Mouse (Mus musculus): Measurements from ENCODE around the gene Aldoc.

Gene Aldoc

GRCm38 (mm10) chr11:78347070-78347754 lies 24.4 kb downstream of the Aldoc start:
- no peak for TF ChIP-seq GATA4 (IDR thresholded peaks at IDR 0.05; ENCODE audit: insufficient replicate concordance, low read length)

DNA sequence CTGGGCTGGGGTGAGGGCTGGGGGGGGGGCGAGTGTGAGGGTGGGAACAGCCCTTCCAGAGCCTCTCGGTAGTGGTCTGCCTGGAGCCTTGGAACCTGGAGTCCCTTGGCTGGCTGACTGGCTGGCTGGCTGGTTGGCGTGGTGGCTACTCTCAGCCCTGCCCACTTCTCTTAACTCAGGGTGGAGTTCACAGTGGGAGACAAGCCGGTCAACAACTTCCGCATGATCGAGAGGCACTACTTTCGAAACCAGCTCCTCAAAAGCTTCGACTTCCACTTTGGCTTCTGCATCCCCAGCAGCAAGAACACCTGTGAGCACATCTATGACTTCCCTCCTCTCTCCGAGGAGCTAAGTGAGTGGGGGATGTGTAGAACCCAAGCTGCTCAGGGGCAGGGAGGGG lies 25.1 kb downstream of the Aldoc start:
- TF ChIP-seq GATA4 (IDR thresholded peaks at IDR 0.05; ENCODE audit: insufficient replicate concordance, low read length) = no peak

GRCm38 (mm10) chr11:78348474-78348873 lies 25.7 kb downstream of the Aldoc start:
- no peak for TF ChIP-seq GATA4 (IDR thresholded peaks at IDR 0.05; ENCODE audit: insufficient replicate concordance, low read length)

GRCm38 (mm10) chr11:78349441-78350358 lies 26.9 kb downstream of the Aldoc start:
- no peak for TF ChIP-seq GATA4 (IDR thresholded peaks at IDR 0.05; ENCODE audit: insufficient replicate concordance, low read length)

DNA sequence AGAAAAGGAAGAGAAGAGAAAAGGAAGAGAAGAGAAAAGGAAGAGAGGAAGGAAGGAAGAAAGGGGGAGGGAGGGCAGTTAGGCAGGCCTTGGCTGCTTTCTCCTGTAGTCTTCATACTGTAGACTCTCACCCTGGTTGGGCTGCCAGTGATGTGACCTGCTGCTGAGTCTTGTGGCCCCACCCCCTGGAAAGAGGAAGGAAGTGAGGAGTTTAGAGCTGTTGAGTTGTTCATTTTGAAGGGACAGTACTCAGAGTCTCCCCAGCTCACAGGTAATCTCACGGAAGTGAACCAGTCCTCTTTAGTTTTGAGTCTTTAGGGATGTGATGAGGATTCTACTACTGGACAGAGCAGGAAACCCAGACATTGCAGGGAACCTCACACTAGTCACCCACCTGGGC lies 30.3 kb downstream of the Aldoc start:
- TF ChIP-seq GATA4 (IDR thresholded peaks at IDR 0.05; ENCODE audit: insufficient replicate concordance, low read length) = no peak

DNA sequence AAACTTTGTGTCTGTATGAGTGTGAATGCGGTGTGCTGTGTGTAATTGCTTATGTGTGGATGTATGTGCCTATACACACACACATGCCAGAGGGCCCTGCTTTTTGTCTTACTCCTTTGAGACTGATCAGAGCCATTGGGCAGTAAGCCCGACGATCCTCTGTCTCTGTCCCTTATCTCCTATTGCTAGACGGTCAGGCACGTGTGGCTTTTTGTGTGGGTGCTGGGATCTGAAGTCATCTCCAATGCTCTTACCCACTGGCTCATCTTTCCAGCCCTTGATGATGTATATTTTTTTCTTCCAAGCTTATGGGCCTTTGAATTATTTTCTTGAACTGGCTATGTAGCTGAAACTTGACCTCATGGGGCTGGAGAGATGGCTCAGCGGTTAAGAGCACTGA lies 32.1 kb downstream of the Aldoc start:
- no peak for TF ChIP-seq GATA4 (IDR thresholded peaks at IDR 0.05; ENCODE audit: insufficient replicate concordance, low read length)

- TF ChIP-seq GATA4 (IDR thresholded peaks at IDR 0.05; ENCODE audit: insufficient replicate concordance, low read length) = no peak
These were observed 32.9 kb downstream of the Aldoc start for GRCm38 (mm10) chr11:78355471-78356238.

GRCm38 (mm10) chr11:78358330-78359007 lies 35.7 kb downstream of the Aldoc start:
- no peak for TF ChIP-seq GATA4 (IDR thresholded peaks at IDR 0.05; ENCODE audit: insufficient replicate concordance, low read length)

GRCm38 (mm10) chr11:78360125-78360788 lies 37.5 kb downstream of the Aldoc start:
- TF ChIP-seq GATA4 (IDR thresholded peaks at IDR 0.05; ENCODE audit: insufficient replicate concordance, low read length) = no peak

DNA sequence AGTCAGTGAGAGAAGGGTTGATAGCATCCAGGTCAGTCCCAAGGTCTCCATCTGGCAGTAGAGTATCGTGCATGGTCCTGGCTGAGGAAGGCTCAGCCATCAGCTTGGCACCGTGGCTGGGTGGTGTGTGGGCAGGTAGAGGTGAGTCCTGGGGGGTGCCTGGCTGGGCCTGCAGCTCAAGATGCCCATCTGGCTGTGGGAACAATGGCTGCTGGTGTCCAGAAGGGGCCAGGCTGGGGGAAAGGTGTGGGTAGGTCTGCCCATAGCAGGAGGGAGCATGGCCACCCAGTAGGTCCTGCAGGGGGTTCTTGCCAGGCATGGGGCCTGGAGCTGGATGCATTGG lies 38.0 kb downstream of the Aldoc start:
- no peak for TF ChIP-seq GATA4 (IDR thresholded peaks at IDR 0.05; ENCODE audit: insufficient replicate concordance, low read length)

DNA sequence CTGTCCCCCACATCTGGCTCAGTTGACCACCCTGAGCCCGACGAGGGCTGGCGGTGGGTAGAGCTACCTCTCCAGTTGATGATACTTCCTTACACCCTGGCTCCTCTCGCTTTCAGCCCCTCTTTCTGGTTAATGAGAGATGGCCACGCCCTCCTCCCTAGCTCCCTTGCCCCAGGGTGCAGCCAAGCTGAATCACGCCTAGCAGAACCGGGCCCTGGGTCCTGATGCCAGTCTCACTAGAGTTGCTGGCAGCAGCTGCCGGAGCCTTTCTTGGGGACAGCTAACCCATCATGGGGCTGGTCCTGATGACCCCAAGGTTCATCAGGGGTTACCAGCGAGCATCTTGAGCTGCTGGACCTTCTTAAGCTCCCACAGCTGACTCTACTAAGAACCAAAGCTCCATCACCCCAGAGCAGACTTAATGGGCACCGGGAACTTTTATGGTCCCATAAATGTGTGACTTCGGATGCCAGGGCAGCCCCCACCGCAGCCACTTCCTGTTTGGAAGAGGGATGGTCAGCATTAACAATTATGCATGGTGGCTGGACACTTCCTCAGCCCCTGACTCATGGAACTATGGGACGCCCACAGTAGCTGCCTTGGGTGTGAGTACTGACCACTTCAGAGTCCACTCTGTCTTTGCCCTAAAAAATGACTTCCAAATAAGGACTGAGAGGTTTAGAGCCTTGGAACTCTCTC lies 40.7 kb downstream of the Aldoc start:
- no peak for TF ChIP-seq GATA4 (IDR thresholded peaks at IDR 0.05; ENCODE audit: insufficient replicate concordance, low read length)

- TF ChIP-seq GATA4 (IDR thresholded peaks at IDR 0.05; ENCODE audit: insufficient replicate concordance, low read length) = no peak
These were observed 41.3 kb downstream of the Aldoc start for GRCm38 (mm10) chr11:78364103-78364502.

- TF ChIP-seq GATA4 (IDR thresholded peaks at IDR 0.05; ENCODE audit: insufficient replicate concordance, low read length) = no peak
These were observed 44.9 kb downstream of the Aldoc start for GRCm38 (mm10) chr11:78367456-78368225.
